Mouse (Mus musculus) mouse embryonic stem cell (cell line): ENCODE measurements around the gene Unc45a.

Experiments
- in situ Hi-C, 2 experiments: fragments of 300-500 bp; cut with MboI; formaldehyde crosslinking; loops; 1 replicate in 1 of 2; 3 replicates in 1 of 2; pipeline ENCODE4 v1.14.3; 2019 to 2020; ENCODE audit warnings: low sequenced_read_pairs in 2 of 2, low pct_unique_long_range_greater_than_20kb in 1 of 2, mixed read lengths in 1 of 2; ENCODE audit not compliant: unreplicated experiment in 1 of 2

Gene Unc45a

GRCm38 (mm10) chr7:80339793-80340628, 794 bp downstream of the Unc45a start:
- in situ Hi-C loops = loop anchor here in 1 of 2 experiments (5.0 kb wide), 1 partner anchor 37 kb away; no protein-coding TSS in a partner anchor

- in situ Hi-C loops = no loop called here
Measured at GRCm38 (mm10) chr7:80339371-80339770, 1.4 kb downstream of the Unc45a start.

- in situ Hi-C loops = no loop called here
Measured at GRCm38 (mm10) chr7:80336932-80337331, 3.9 kb downstream of the Unc45a start.

- in situ Hi-C loops = no loop called here
Measured at GRCm38 (mm10) chr7:80334848-80335247, 6.0 kb downstream of the Unc45a start.

GRCm38 (mm10) chr7:80331433-80331832, 9.4 kb downstream of the Unc45a start:
- in situ Hi-C loops = no loop called here

GRCm38 (mm10) chr7:80330278-80330677, 10.5 kb downstream of the Unc45a start:
- in situ Hi-C loops = no loop called here

- in situ Hi-C loops = no loop called here
Measured at GRCm38 (mm10) chr7:80326076-80326475, 14.7 kb downstream of the Unc45a start.

GRCm38 (mm10) chr7:80325292-80325868, 15.4 kb downstream of the Unc45a start:
- in situ Hi-C loops = no loop called here

- in situ Hi-C loops = loop anchor here in 1 of 2 experiments (25.0 kb wide), 2 partner anchors 637 to 887 kb away; no protein-coding TSS in a partner anchor
Measured at GRCm38 (mm10) chr7:80324816-80325119, 16.0 kb downstream of the Unc45a start.

GRCm38 (mm10) chr7:80324043-80324815, 16.6 kb downstream of the Unc45a start, which contains the start of gene Rccd1:
Gene Rccd1 (minus strand): TSS chr7:80324454.
- in situ Hi-C loops = loop anchor here in 1 of 2 experiments (25.0 kb wide), 2 partner anchors 637 to 887 kb away; no protein-coding TSS in a partner anchor

- in situ Hi-C loops = loop anchor here in 1 of 2 experiments (25.0 kb wide), 2 partner anchors 636 to 886 kb away; no protein-coding TSS in a partner anchor
Measured at GRCm38 (mm10) chr7:80323336-80323735, 17.5 kb downstream of the Unc45a start.

GRCm38 (mm10) chr7:80319846-80320496, 20.8 kb downstream of the Unc45a start:
- in situ Hi-C loops = loop anchor here in 1 of 2 experiments (25.0 kb wide), 2 partner anchors 633 to 883 kb away; no protein-coding TSS in a partner anchor

GRCm38 (mm10) chr7:80318670-80319069, 22.1 kb downstream of the Unc45a start:
- in situ Hi-C loops = loop anchor here in 1 of 2 experiments (25.0 kb wide), 2 partner anchors 631 to 881 kb away; no protein-coding TSS in a partner anchor

GRCm38 (mm10) chr7:80317439-80318115, 23.2 kb downstream of the Unc45a start:
- in situ Hi-C loops = loop anchor here in 1 of 2 experiments (25.0 kb wide), 2 partner anchors 630 to 880 kb away; no protein-coding TSS in a partner anchor

- in situ Hi-C loops = loop anchor here in 1 of 2 experiments (25.0 kb wide), 2 partner anchors 628 to 878 kb away; no protein-coding TSS in a partner anchor
Measured at GRCm38 (mm10) chr7:80315733-80316132, 25.1 kb downstream of the Unc45a start.

GRCm38 (mm10) chr7:80310771-80311170, 30.0 kb downstream of the Unc45a start:
- in situ Hi-C loops = loop anchor here in 1 of 2 experiments (25.0 kb wide), 2 partner anchors 623 to 873 kb away; no protein-coding TSS in a partner anchor

- in situ Hi-C loops = loop anchor here (10.0 to 25.0 kb wide), 3 partner anchors 620 to 870 kb away; no protein-coding TSS in a partner anchor
Measured at GRCm38 (mm10) chr7:80307766-80308165, 33.0 kb downstream of the Unc45a start.
